Mouse (Mus musculus): Measurements from ENCODE around the gene Defb25. TPM values are rescaled to one million over a fixed set of nuclear protein-coding genes. Genes with fewer than 3 reads are reported as not detected.

The Defb25 gene
- total RNA-seq, 4 experiments from 2014 or later = not detected

DNA sequence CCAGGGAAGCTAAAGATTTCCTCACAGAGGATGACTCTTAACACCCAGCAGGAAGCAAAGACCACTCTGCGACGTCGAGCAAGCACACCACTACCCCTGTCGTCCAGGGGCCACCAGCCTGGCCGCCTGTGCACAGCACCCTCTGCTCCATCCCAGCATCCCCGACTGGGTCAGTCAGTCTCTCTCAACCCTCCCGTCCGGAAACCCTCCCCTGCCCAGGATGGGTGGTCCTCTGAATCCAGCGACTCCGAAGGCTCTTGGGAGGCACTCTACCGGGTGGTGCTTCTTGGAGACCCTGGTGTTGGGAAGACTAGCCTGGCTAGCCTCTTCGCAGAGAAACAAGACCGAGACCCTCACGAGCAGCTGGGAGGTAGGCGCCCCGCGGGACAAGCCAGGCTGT lies 5.2 kb upstream of the Defb25 start:
- no peak for DNase-seq (ENCODE audit: low spot score)

DNA sequence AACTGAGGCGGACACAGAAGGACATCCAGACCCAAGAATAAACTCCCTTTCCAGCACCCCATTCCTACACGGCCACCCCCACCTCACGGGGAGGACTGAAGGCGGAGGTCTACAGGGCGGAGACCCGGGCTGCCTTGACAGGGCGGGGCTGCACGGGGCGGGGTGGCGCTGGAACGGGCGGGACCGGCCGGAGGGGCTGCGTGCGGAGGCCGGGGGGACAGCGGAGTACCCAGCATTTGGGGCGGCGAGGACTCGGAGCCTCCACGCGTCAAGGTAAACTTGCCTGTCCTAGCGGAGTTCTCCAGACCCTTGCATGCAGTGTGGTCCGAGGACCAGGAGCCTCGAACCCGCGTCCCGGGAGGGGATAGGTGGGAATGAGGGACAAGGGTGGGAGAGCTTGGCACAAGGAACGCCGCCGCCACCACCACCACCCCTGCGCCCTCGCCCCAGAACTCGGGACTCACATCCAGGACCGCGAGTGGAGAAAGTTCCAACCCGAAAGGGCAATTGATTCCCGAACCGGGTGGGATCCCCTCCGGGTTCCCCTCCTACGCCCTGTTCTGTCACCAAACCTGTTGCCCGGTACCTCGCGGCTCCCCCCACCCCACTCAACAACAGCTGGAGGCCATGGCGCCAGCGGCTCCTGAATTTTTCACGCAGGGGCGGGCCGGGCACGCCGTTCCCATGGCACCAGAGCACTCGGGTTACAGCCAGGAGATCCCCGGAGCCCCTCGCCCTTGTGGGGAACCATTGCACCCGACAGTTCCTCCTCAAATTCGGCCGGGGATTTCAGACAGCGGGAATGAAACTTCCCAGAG lies 4.1 kb upstream of the Defb25 start, which contains the start of gene Rem1:
Gene Rem1, plus strand, starts transcription at position 178 of the 818 bp plus-strand sequence.
- no peak for DNase-seq (ENCODE audit: low spot score)

DNA sequence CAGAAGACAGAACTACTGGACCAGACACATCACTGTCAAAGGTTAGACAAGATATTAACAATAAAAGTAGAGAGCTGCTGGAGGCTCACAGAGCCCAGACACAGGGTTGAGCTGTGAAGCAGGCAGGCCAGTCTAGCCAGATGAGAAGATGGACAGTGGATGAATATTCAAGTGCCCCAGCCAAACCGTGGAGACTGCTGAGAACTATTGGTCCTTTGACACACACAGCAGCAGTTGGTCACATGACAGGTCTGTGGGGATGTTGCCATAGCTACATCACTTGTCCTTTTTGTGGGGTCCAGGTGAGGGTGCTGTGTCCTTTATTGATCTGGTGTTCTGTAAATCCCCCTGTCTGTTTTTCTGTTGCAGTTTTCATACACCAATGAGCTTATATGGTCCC lies 2.4 kb upstream of the Defb25 start:
- DNase-seq (ENCODE audit: low spot score) = no peak

- no peak for DNase-seq (ENCODE audit: low spot score)
Measured at GRCm38 (mm10) chr2:152624566-152624965, 1.7 kb upstream of the Defb25 start.

DNA sequence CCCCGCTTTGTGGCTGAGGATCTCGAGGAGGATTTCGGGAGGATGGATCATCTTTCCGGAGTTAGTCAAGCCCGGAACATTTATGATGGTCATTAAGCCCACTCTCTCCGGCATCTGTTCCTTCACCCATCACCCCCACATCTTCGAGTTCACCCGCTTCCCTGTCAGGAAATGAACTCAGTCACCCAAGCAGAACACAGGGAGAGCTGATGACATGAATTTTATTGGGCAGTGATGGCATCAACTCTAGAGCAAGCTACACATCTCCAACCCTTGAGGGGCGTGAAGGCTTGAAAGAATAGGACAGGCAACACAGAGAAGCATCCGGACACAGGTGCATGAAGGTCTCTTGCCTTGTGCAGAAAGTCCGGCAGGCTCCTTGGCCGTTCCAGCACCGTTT lies 702 bp downstream of the Defb25 start:
- DNase-seq (ENCODE audit: low spot score) = no peak

- DNase-seq (ENCODE audit: low spot score) = no peak
Measured at GRCm38 (mm10) chr2:152620367-152621134, 2.3 kb downstream of the Defb25 start.

- no peak for DNase-seq (ENCODE audit: low spot score)
Measured at GRCm38 (mm10) chr2:152617374-152617773, 5.5 kb downstream of the Defb25 start.

DNA sequence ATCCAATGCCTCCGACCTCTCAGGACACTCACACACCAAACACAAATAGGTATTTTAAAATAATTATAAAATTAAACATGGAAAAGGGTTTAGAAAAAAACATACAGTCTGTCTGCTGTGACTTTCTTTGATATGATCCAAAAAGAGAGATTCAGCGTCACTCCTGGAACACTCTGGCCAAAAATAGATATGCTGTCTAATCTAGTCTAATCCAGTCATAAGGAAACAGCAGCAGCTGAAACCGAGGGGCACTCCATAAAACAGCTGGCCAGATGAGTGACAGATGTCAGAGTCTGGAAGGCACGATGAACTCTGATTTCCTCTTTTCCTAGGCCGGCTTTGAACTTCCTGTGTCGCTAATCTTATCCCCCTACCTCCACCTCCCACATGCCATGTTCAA lies 6.4 kb downstream of the Defb25 start:
- no peak for DNase-seq (ENCODE audit: low spot score)

DNA sequence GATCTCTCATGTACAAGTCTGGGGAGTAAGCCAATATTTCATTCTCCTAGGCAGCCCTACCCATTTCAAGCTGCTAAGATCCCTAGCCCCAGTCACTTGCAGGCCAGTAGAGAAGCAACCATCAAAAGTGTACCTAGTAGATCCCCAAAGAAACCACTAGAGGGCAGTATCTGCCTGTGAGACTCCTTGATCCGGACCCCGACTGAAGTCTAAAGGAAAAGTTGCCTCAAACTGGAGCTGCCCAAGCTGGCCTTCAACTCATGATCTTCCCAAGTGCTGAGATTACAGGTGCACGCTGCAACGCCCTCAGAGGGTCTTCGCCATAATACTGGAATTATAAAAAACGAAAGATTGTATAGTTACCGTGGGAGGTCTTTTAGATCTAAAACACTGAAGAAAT lies 7.3 kb downstream of the Defb25 start:
- peak; percentile 78 for DNase-seq (ENCODE audit: low spot score)

DNA sequence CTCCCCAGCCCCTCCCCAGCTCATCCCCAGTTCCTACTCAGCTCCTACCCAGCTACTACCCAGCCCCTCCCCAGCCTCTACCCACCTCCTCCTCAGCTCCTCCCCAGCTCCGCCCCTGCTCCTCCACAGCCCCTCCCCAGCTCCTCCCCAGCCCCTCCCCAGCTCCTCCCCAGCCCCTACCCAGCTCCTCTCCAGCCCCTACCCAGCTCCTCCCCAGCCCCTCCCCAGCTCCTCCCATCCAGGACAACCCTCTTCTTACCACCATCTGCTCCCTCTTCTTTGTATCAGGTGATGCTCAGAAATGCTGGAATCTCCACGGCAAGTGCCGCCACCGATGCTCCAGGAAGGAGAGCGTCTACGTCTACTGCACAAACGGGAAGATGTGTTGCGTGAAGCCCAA lies 10.7 kb downstream of the Defb25 start:
- no peak for DNase-seq (ENCODE audit: low spot score)

DNA sequence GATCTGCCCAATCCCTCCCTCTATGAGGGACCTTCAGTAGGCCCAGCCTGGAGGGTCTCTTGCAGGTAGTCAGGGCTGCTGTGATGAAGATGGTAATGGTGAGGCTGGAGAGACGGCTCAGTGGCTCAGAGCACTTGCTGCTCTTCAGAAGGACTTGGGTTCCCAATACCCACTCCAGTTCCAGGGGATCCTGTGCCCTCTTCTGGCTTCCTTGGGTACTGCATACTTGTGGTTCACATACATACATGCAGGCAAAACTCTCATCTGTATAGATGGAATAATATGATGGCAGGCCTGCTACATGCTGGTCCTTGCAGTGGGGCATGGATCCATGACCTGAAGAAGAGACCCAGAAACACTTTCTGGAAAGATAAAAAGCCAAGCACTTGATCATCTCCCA lies 14.1 kb downstream of the Defb25 start:
- no peak for DNase-seq (ENCODE audit: low spot score)

- DNase-seq (ENCODE audit: low spot score) = no peak
Measured at GRCm38 (mm10) chr2:152607746-152608145, 15.1 kb downstream of the Defb25 start.

DNA sequence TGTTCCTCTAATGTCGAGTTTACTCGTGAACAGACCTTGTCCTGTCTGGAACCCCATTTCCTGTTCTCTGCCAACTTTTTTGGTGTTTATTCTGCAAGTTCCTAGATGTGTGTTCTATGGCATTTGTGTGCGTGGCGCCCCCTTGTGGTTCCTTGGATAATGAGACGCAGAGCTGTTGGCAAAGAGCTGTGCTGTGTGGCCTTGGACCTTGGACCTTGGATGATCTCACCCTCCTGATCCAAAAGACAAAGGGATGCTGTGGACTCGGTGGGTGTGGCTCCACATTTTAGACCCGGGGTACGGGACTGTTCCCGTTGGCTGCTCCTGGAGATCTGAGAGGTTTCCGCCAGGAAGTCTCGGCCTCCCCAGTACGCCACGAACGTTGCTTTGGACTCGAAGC lies 18.8 kb downstream of the Defb25 start, which contains the start of gene Defb36:
Gene Defb36, plus strand, starts transcription at position 271 of the 400 bp plus-strand sequence.
- DNase-seq (ENCODE audit: low spot score) = no peak

DNA sequence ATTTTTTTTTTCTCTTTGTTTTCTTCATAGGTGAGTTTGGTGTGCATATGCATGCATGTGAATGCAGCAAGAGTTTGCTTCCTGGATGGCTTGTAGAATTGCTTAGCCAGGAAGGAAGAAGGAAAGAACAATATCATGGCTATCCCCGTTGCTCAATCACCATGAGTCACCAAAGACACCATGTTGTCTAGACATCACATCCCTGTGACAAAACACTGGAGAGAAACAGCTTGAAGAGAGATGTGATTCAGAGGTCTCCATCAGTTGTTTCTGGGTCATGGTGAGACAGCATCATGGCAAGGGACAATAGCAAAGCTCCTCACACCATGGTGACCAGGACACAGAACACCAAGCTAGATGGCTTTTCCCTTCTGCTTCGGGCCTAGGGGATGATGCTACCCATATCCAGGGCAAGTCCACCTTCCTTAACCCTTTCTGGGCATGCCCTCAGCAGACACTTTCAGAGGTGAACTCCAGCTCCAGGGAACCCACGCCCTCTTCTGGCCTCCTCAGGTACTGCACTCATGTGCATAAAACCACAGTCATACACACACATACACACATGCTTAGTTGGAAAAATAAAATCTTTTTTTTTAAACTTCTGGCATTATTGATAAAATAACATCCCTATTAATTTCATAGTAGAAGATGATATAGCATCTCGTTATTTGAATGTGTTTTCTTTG lies 21.4 kb downstream of the Defb25 start:
- DNase-seq (ENCODE audit: low spot score) = no peak

GRCm38 (mm10) chr2:152600076-152600475 lies 22.8 kb downstream of the Defb25 start:
- DNase-seq (ENCODE audit: low spot score) = no peak

GRCm38 (mm10) chr2:152599299-152599698 lies 23.6 kb downstream of the Defb25 start, which contains the start of gene Defb45:
Gene Defb45 (minus strand): TSS chr2:152599399.
- no peak for DNase-seq (ENCODE audit: low spot score)

DNA sequence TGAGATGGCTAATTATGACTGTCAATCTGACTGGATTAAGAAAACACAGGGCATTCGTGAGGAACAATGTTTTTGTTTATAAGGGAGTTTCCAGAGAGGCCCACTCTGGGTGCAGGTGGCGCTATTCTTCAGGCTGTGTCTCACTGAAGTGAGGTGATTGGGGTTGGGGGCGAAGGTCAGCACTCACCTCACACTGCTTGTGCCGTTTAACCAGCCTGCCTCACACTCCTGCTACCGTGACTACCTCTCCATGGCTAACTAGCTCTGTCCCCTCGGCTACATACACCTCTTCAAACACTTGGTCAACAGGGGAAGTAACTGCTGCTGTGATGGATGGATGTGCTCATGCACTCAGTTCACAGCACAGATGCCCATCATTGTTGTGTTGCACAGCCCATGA lies 33.8 kb downstream of the Defb25 start:
- no peak for DNase-seq (ENCODE audit: low spot score)

- no peak for DNase-seq (ENCODE audit: low spot score)
Measured at GRCm38 (mm10) chr2:152588450-152588849, 34.4 kb downstream of the Defb25 start.

DNA sequence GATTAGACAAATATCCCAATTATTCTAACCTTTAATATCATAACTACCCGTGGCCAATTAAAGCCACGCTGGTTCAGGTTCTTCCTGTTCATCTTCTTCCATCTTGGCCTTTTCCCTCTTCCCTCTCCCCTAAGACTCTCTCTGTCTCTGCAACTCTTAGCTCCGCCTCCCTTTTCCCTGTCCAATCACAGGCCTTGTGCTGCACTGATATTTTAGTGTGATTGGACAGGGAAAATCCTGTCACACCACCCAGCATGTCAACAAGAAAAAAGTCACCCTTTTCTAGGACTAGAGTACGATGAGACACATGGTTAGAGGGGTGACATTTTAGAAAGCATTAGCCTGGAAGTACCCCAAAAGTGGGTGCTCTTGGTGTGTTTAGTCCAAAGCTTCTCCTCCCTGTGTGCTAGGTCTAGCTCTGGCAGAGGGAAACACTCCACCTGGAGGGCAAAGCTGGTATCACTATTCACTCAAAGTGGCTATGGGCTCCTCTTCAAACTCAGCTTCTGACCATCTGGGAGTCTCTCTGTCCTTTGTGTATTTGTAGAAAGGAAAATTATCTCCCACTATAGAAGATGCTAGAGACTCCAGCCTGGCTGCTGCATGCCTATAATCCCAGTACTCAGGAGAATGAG lies 35.8 kb downstream of the Defb25 start:
- DNase-seq (ENCODE audit: low spot score) = no peak

DNA sequence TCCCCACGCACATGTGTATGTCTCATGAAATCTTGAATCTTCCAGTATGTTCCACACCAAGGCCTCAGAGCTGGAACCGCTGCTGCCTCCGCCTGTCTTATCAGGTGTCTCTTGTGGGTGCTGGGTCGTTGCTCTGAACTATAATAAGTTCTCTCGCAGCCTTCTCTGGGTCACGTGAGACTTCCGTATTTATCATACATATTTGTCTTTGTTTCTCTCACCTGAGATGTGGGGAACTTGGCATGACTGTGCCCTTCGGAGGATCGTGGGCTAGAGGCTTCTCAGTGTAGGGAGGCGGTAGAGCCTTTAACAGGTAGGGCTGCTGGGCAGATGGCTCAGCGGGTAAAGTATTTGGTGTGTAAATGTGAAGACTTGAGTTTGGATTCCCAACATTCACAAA lies 42.2 kb downstream of the Defb25 start:
- no peak for DNase-seq (ENCODE audit: low spot score)

- no peak for DNase-seq (ENCODE audit: low spot score)
Measured at GRCm38 (mm10) chr2:152580107-152580506, 42.7 kb downstream of the Defb25 start, which contains the start of gene Defb19. Gene Defb19 (minus strand): TSS chr2:152580312.

DNA sequence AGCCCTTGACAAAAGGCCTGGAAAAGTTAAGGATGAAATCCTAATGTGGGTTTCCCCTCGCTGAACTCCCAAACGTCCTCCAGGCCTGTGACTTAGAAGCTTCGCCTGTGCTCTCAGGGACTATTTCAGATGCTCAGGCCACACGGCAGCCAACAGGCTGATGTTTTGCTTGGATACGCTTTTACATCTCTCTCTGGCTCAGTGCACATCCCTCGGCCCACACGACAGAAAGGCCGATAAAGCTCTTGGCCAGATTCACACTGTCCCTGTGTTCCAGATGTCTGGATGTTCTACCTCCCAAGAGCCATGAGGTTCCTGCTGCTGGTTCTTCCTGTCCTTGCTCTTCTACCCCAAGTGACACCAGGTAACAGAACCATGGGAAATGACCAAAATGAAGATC lies 49.4 kb downstream of the Defb25 start:
- no peak for DNase-seq (ENCODE audit: low spot score)

Data from heart, adult 8-10 months (tissue).